Mouse (Mus musculus) left cerebral cortex, adult 8-10 months (tissue): ENCODE measurements around the gene 5430402E10Rik. TPM values are rescaled to one million over a fixed set of nuclear protein-coding genes. Genes with fewer than 3 reads are reported as not detected.
"Not testable (repeated sequence)": the region's sequence is repeated elsewhere in the genome, so short reads cannot be mapped to it uniquely, and the experiment has no call there.

Experiments used
- DNase-seq, 2 experiments: peaks; one replicate each; pipeline ENCODE4 v3.0.0; 2022; ENCODE audit warnings: low spot score in 2 of 2
- total RNA-seq, 4 experiments: library from RNA; stranded (reverse); gene quantifications; 2 replicates each; pipeline ENCODE4 v1.2.4; 2022

5430402E10Rik gene
- not detected for total RNA-seq

- not testable (repeated sequence) for DNase-seq
Observed at GRCm38 (mm10) chrX:77924962-77925361, at the start of gene 5430402E10Rik. 5430402E10Rik (minus strand) TSS chrX:77925062.

- not testable (repeated sequence) for DNase-seq
Observed at GRCm38 (mm10) chrX:77880033-77880432, 44.8 kb downstream of the 5430402E10Rik start.

Other genes starting within 250 kb of the 5430402E10Rik start
- 10 to 100 TPM in 3 of 4 experiments, 1 to 10 TPM in 1; 9.9 to 11.3 (median 10.6) TPM for gene Prkx, start 128.8 kb downstream of the 5430402E10Rik start, total RNA-seq
- gene Pbsn, start 71.4 kb downstream of the 5430402E10Rik start, total RNA-seq, result not detected
- gene Gm14744, start 60.3 kb downstream of the 5430402E10Rik start, total RNA-seq, result not detected
- not detected for gene Obp1a, start 166.3 kb upstream of the 5430402E10Rik start, total RNA-seq
- gene Gm5938, start 200.4 kb upstream of the 5430402E10Rik start, total RNA-seq, result not detected